ENCODE assay signal across 12 mouse cellular contexts in genomic region chr4:142303374-142304020, GRCm38 (mm10).
DNase-seq lines count a peak whose midpoint lies in the region; ATAC-seq lines count a peak whose summit lies in the region.
"Had no signal": no experiment of that assay in that cellular context is flagged by ENCODE, and none has a peak within 500 bp of the region (broad histone marks: within the 10 kb centered on the region; RNA-seq: fewer than 3 reads in every experiment).

No protein-coding gene starts in this region.

- no peak for DNase-seq in heart, embryonic 10.5 days (ENCODE audit: low spot score)
- no peak for DNase-seq in heart, postnatal 4 days
- peak; percentile 88 for DNase-seq in Muller cell, postnatal 12 days (ENCODE audit: inconsistent ontology term)
- peak; percentile 97 to 99 for DNase-seq in cerebellum, adult 18-20 months
- DNase-seq in thymus, postnatal 0 days (ENCODE audit: low spot score) = no peak
- DNase-seq in left cerebral cortex, postnatal 14 days (ENCODE audit: low spot score in 2 of 2) = no peak
- DNase-seq: heart, adult 18-20 months; liver, embryonic 13.5 days; thymus, adult 18-20 months had no signal

- intact Hi-C loops in left cerebral cortex, postnatal 14 days (cut with DNase I) = no loop called here

- H3K27me3 ChIP-seq in heart, embryonic 10.5 days (ENCODE audit: insufficient read depth, poor library complexity, severe bottlenecking) = peaks cover 9% of the 10 kb centered on the region; the same call in 1 of the 2 replicates
- H3K27me3 ChIP-seq in forebrain, embryonic 16.5 days (replicated peaks; ENCODE audit: control insufficient read depth, insufficient read depth, low read length) = no peaks in the 10 kb centered on the region
- H3K27me3 ChIP-seq: intestine, embryonic 15.5 days; liver, embryonic 13.5 days had no signal

- H3K9me3 ChIP-seq in heart, embryonic 10.5 days = no peaks in the 10 kb centered on the region
- H3K9me3 ChIP-seq in forebrain, embryonic 16.5 days (ENCODE audit: control insufficient read depth, low read length) = no peaks in the 10 kb centered on the region
- H3K9me3 ChIP-seq: intestine, embryonic 15.5 days; liver, embryonic 13.5 days had no signal

- 0 out of 2 replicates have a peak overlapping the region, but pooled peaks have one; percentile 79 for H3K27ac ChIP-seq in heart, embryonic 10.5 days
- H3K27ac ChIP-seq in forebrain, embryonic 16.5 days (ENCODE audit: low read length) = no peak overlapping the region
- H3K27ac ChIP-seq: intestine, embryonic 15.5 days; liver, embryonic 13.5 days had no signal

- ATAC-seq in forebrain, embryonic 16.5 days = 0 out of 2 replicates have a peak, but pooled peaks have one; percentile 24
- ATAC-seq in erythroid progenitor cell, adult 5-6 weeks (replicated peaks; ENCODE audit: low FRiP score, poor library complexity, severe bottlenecking) = no peak
- ATAC-seq: intestine, embryonic 15.5 days had no signal

- no peak overlapping the region for H3K9ac ChIP-seq in forebrain, embryonic 16.5 days (replicated peaks; ENCODE audit: low read depth, low read length)
- H3K9ac ChIP-seq: intestine, embryonic 15.5 days; liver, embryonic 13.5 days had no signal

- no peak overlapping the region for H3K4me2 ChIP-seq in forebrain, embryonic 16.5 days (ENCODE audit: low read length)
- H3K4me2 ChIP-seq: intestine, embryonic 15.5 days; liver, embryonic 13.5 days had no signal

- no peak overlapping the region for H3K4me3 ChIP-seq in heart, embryonic 10.5 days
- H3K4me3 ChIP-seq in forebrain, embryonic 16.5 days (replicated peaks; ENCODE audit: low read length) = no peak overlapping the region
- H3K4me3 ChIP-seq: intestine, embryonic 15.5 days; liver, embryonic 13.5 days had no signal

- H3K36me3 ChIP-seq in heart, embryonic 10.5 days = no peaks in the 10 kb centered on the region
- H3K36me3 ChIP-seq in forebrain, embryonic 16.5 days (ENCODE audit: control insufficient read depth, insufficient read depth) = no peaks in the 10 kb centered on the region
- H3K36me3 ChIP-seq: intestine, embryonic 15.5 days; liver, embryonic 13.5 days had no signal

- WGBS in heart, embryonic 10.5 days = 70% methylated on average over 10 of the region's 10 CpGs
- WGBS in forebrain, embryonic 16.5 days = 55% methylated on average over 10 of the region's 10 CpGs

- peaks cover 45% of the 10 kb centered on the region for H3K4me1 ChIP-seq in heart, embryonic 10.5 days
- H3K4me1 ChIP-seq in forebrain, embryonic 16.5 days (replicated peaks; ENCODE audit: control insufficient read depth, insufficient read depth, low read length) = peaks cover 26% of the 10 kb centered on the region
- H3K4me1 ChIP-seq: liver, embryonic 13.5 days had no signal

Comparison
In these comparisons a context has a peak if more than half of its experiments do, and no peak if none do; other contexts are left out.
1. DNase-seq: peak in Muller cell, postnatal 12 days (single experiment) and cerebellum, adult 18-20 months (2 of 2); none in heart, embryonic 10.5 days (single experiment), heart, postnatal 4 days (single experiment), thymus, postnatal 0 days (single experiment) and left cerebral cortex, postnatal 14 days (0 of 2).